Mouse (Mus musculus) cerebellum, adult 2 months (tissue): ENCODE data around the gene Hist1h4m.

ENCODE experiments used
- CTCF ChIP-seq: fragments of 200-500 bp; IDR thresholded peaks from 2 replicates; pipeline ENCODE4 v1.5.1; 2011; ENCODE audit warnings: low read depth, mild to moderate bottlenecking, control low read depth, low read length, moderate library complexity, borderline replicate concordance; ENCODE audit not compliant: insufficient read depth
- POLR2A ChIP-seq: fragments of 200-500 bp; IDR thresholded peaks from 2 replicates; pipeline ENCODE4 v1.6.1; 2011; ENCODE audit warnings: low read length, control low read depth, borderline replicate concordance; ENCODE audit not compliant: insufficient read depth

DNA sequence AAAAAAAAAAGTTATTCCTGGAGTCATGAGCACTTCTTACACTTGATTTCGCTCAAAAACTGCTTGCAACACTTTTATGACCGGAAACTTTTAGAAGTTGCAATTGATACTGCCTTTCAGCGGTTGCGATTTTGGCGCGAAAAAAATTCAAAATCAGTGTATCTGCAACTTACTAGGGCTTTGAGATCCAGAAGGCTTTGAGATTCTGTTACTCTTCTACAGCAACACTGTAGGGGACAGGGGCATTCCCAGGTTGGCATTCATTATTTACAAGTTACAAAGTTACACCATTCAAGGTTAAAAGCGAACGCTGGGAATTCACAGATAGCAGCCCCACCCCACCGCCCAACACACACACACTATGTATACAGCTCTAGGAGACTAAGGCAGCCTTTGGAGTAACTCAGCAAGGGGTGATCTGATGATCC lies 27.8 kb upstream of the Hist1h4m start:
- TF ChIP-seq POLR2A: no peak
- no peak for TF ChIP-seq CTCF
